Mouse (Mus musculus) kidney, embryonic 15.5 days (tissue): ENCODE measurements around the gene Olfr700. TPM values are rescaled to one million over a fixed set of nuclear protein-coding genes. Genes with fewer than 3 reads are reported as not detected.
"Not testable (repeated sequence)": the region's sequence is repeated elsewhere in the genome, so short reads cannot be mapped to it uniquely, and the experiment has no call there.

Experiments
- ATAC-seq: fragments of 200-750 bp; cut with Nextera tagmentation; replicated peaks from 2 replicates; pipeline ENCODE4 v1.8.0; 2017; ENCODE audit warnings: moderate TSS enrichment; ENCODE audit not compliant: low FRiP score
- H3K27ac ChIP-seq: fragments of 300-500 bp; sonication (generic); 2 replicates; pipeline ENCODE4 v1.5.1; 2015; ENCODE audit warnings: mild to moderate bottlenecking, inconsistent platforms
- H3K27me3 ChIP-seq: fragments of 300-500 bp; sonication (generic); 2 replicates; pipeline ENCODE4 v1.6.1; 2015; ENCODE audit warnings: inconsistent platforms
- H3K36me3 ChIP-seq: fragments of 300-500 bp; sonication (generic); 2 replicates; pipeline ENCODE4 v1.6.1; 2015; ENCODE audit warnings: inconsistent platforms
- H3K4me1 ChIP-seq: fragments of 300-500 bp; sonication (generic); 2 replicates; pipeline ENCODE4 v1.6.1; 2015; ENCODE audit warnings: inconsistent platforms
- H3K4me2 ChIP-seq: fragments of 300-500 bp; sonication (generic); 2 replicates; pipeline ENCODE4 v1.6.1; 2015; ENCODE audit warnings: moderate library complexity, mild to moderate bottlenecking, inconsistent platforms
- H3K4me3 ChIP-seq: fragments of 300-500 bp; sonication (generic); replicated peaks from 2 replicates; pipeline ENCODE4 v1.5.1; 2015; ENCODE audit warnings: mild to moderate bottlenecking, inconsistent platforms
- H3K9ac ChIP-seq: fragments of 300-500 bp; sonication (generic); 2 replicates; pipeline ENCODE4 v1.6.1; 2015; ENCODE audit warnings: mild to moderate bottlenecking, inconsistent platforms
- H3K9me3 ChIP-seq: fragments of 300-500 bp; sonication (generic); replicated peaks from 2 replicates; pipeline ENCODE4 v1.6.1; 2016; ENCODE audit warnings: inconsistent platforms
- WGBS: fragments of 180-500 bp; shearing (Covaris S2); methylation state at CpG from one replicate; pipeline ENCODE4 v1.1.7; 2015; ENCODE audit warnings: mixed read lengths; 5-methylcytosine and 5-hydroxymethylcytosine counted together
- polyA plus RNA-seq: library from polyadenylated mRNA; unstranded; fragments of >200 nt; fragmentation: Nextera tagmentation; extraction: Ambion mirVana; gene quantifications from 2 replicates; pipeline ENCODE4 v1.2.1, GENCODE M21; 2015

Olfr700 gene
- not detected in 2 replicates for polyA plus RNA-seq

DNA sequence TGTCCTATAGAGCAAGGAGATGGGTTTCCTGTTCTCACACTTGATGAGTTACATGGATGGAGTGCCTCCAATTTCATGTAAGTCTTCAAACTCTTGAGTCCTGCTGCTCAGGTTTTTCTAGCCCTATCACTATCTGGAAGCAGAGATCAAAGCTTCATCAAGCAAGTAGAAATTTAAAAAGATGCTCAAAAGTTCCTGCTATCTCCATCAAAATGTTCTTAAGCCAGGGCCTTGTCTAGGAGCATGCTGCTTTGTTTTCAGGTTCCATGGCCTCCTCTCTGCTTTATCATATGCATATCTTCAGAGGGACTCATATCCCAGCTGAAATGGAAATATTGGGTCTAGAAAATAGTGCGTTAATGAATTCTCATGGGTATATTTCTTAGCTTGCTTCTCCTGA is at the start of gene Olfr700:
TSS of gene Olfr700 (minus strand) at position 101 of the 400 bp plus-strand sequence.
- 94% methylated on average over 1 of the region's 1 CpGs for WGBS

DNA sequence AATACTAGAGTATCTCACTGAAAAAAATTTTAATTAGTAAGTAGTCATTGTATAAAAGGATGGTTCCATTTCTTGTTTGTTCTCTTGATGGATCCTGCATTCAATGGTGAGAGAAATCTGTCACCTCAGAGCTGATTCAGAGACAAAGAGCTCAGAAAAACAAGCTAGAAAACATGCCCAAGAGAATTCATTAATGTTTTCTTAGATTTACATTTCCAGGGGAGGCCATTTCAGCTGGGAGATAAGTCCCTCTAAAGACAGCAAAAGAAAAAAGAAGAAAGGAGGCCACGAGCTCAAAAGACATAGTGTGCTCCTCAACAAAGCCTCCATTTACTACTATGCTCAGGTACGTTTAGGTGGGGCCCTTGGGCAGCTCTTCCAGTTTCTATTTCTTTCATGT is 34.4 kb upstream of the Olfr700 start, which contains the start of gene Olfr703:
TSS of gene Olfr703 (plus strand) at position 301 of the 400 bp plus-strand sequence.
- WGBS, result 78% methylated on average over 2 of the region's 2 CpGs
- no peak for ATAC-seq
- no peak within 1 kb of the TSS for H3K9ac ChIP-seq
- no peaks in the 10 kb centered on the region for H3K36me3 ChIP-seq
- H3K4me1 ChIP-seq, result no peaks in the 10 kb centered on the region
- H3K27me3 ChIP-seq, result no peaks in the 10 kb centered on the region
- no peak within 1 kb of the TSS for H3K4me2 ChIP-seq
- H3K4me3 ChIP-seq, result no peak within 1 kb of the TSS
- H3K27ac ChIP-seq, result no peak within 1 kb of the TSS
- no peaks in the 10 kb centered on the region for H3K9me3 ChIP-seq

More for the DNA sequence above, at the start of gene Olfr700:
- Histone ChIP-seq H3K4me2 (no peak within 1 kb of the TSS), H3K4me1 (no peaks in the 10 kb centered on the region), H3K9me3 (no peaks in the 10 kb centered on the region), H3K27me3 (no peaks in the 10 kb centered on the region), H3K9ac (no peak within 1 kb of the TSS), H3K27ac (no peak within 1 kb of the TSS), H3K36me3 (no peaks in the 10 kb centered on the region), H3K4me3 (no peak within 1 kb of the TSS)
- no peak for ATAC-seq

DNA sequence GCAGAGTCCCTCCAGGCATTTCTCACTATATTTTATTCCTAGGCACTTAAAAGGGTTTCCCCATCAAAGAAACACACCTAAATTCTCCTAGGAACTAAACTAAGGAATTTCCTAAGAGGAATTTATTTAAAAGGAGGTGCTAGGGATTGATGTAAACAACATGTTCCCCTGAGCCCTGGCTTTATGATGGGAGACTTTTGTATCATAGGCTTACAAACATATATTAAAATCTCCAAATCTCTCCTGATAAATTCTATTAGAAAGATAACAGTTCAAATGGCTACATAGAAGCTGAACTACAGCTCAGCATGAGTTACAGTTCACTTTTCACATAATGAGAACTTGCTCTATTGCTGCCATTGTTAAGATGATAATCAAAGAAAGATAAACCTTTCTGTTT is 25.2 kb upstream of the Olfr700 start, which contains the start of gene Olfr702:
TSS of gene Olfr702 (minus strand) at position 101 of the 400 bp plus-strand sequence.
- Histone ChIP-seq H3K9me3 (no peaks in the 10 kb centered on the region), H3K4me1 (no peaks in the 10 kb centered on the region), H3K9ac (no peak within 1 kb of the TSS), H3K27me3 (no peaks in the 10 kb centered on the region), H3K4me2 (no peak within 1 kb of the TSS), H3K4me3 (no peak within 1 kb of the TSS), H3K27ac (no peak within 1 kb of the TSS), H3K36me3 (no peaks in the 10 kb centered on the region)
- no peak for ATAC-seq

DNA sequence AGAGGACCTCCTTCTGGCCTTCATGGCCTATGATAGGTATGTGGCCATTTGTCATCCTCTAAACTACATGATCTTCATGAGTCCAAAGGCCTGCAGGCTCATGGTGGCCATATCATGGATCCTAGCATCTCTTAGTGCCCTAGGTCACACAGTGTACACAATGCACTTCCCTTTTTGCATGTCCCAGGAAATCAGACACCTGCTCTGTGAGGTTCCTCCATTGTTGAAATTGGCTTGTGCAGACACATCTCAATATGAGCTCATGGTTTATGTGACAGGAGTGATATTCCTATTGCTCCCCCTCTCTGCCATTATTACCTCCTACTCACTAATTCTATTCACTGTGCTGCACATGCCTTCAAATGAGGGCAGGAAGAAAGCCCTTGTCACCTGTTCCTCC is 9.8 kb upstream of the Olfr700 start:
- ATAC-seq, result no peak
- H3K9ac ChIP-seq, result no peak overlapping the region

DNA sequence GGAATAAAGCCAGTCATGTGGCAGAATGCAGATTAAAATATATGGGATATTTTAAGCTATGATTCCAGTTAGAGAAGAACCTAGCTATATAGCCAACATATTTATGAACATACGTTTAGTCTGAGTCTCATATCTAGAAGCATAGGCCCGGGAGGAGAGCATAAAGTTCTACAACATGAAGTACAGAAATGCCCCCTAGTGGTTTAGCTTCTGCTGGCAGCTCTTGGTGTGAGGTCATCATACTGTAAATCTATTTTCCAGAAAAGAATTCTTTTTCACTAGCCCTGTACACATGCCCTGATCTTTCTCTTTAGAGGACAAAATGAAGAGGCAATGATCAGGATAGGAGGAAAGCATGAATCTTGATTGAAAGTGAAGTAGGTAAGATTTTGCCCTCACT is 7.1 kb upstream of the Olfr700 start:
- Histone ChIP-seq H3K36me3 (no peaks in the 10 kb centered on the region), H3K4me3 (no peak overlapping the region), H3K27ac (no peak overlapping the region), H3K9ac (no peak overlapping the region), H3K4me1 (no peaks in the 10 kb centered on the region), H3K27me3 (no peaks in the 10 kb centered on the region), H3K9me3 (no peaks in the 10 kb centered on the region), H3K4me2 (no peak overlapping the region)
- no peak for ATAC-seq
- 32% methylated on average over 2 of the region's 2 CpGs for WGBS

More for the DNA sequence above, 9.8 kb upstream of the Olfr700 start:
- Histone ChIP-seq H3K27me3 (no peaks in the 10 kb centered on the region), H3K36me3 (no peaks in the 10 kb centered on the region), H3K27ac (no peak overlapping the region), H3K9me3 (no peaks in the 10 kb centered on the region), H3K4me1 (no peaks in the 10 kb centered on the region), H3K4me3 (no peak overlapping the region), H3K4me2 (no peak overlapping the region)

DNA sequence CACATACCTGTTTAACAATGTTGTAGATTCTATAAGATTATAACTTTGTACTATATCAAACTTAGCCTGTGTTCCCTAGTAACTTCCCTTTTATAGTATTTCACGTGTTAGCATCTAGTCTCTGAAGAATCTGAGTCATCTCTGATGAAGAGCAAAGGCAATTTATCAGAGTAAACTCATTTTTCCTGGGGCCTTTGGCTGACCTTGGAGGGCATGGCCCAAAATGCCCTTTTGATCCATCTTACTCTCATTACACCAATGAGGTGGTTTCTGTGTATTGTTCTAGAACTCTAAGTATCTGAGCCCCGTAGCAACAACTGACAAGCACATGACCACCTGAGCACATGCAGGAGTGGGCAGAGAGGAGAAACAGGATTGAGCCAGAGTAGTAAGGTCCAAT is 5.2 kb upstream of the Olfr700 start, which contains the start of gene Olfr701:
TSS of gene Olfr701 (plus strand) at position 301 of the 400 bp plus-strand sequence.
- H3K36me3 ChIP-seq, result no peaks in the 10 kb centered on the region
- H3K27me3 ChIP-seq, result no peaks in the 10 kb centered on the region
- no peak for ATAC-seq
- H3K9ac ChIP-seq, result no peak within 1 kb of the TSS
- no peak within 1 kb of the TSS for H3K4me2 ChIP-seq
- no peaks in the 10 kb centered on the region for H3K9me3 ChIP-seq
- WGBS, result 62% methylated on average over 2 of the region's 2 CpGs
- no peak within 1 kb of the TSS for H3K27ac ChIP-seq
- no peak within 1 kb of the TSS for H3K4me3 ChIP-seq
- no peaks in the 10 kb centered on the region for H3K4me1 ChIP-seq

DNA sequence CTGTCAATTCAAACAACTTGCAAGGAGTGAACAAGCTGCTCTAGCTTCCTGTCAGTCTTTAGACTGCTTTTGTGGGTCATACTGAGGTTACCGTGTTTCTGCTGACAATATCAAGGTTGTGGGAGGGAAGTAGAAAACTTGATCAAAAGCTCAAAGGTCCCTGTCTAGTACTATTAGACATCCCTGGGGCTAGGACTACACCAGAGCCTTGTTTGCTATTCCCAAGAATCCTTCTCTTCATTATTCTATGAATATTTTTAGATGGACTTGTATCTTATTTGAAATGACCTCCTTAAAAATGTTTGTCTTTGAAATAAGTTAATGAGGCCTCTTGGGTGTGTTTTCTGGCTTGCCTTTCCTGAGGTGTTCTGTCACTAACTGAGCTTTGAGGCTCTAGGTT is 15.5 kb downstream of the Olfr700 start, which contains the start of gene Olfr699:
TSS of gene Olfr699 (minus strand) at position 101 of the 400 bp plus-strand sequence.
- WGBS, result 84% methylated on average over 1 of the region's 1 CpGs
- ATAC-seq, result no peak
- H3K36me3 ChIP-seq, result no peaks in the 10 kb centered on the region
- no peak within 1 kb of the TSS for H3K27ac ChIP-seq
- no peaks in the 10 kb centered on the region for H3K4me1 ChIP-seq
- H3K4me3 ChIP-seq, result no peak within 1 kb of the TSS
- H3K4me2 ChIP-seq, result no peak within 1 kb of the TSS
- no peaks in the 10 kb centered on the region for H3K9me3 ChIP-seq
- no peaks in the 10 kb centered on the region for H3K27me3 ChIP-seq
- H3K9ac ChIP-seq, result no peak within 1 kb of the TSS

DNA sequence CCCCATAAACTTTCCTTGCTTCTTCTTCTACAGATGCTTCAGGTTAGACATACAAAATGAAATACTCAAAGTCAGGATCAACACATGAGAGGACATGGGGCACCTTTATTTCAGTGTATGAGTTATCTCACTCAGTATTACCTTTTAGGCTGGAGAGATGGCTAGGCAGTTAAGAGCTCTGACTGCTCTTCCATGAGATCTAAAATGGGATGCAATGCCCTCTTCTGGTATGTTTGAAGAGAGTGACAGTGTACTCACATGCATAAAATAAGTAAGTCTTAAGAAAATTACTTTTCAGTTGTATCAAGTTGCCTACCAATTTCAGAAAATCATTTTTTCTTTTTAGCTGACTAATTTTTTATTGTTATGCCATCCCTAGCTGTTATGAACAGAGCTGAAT is 20.3 kb downstream of the Olfr700 start:
- Histone ChIP-seq H3K4me1 (no peaks in the 10 kb centered on the region), H3K9me3 (no peaks in the 10 kb centered on the region), H3K27ac (no peak overlapping the region), H3K9ac (no peak overlapping the region), H3K36me3 (no peaks in the 10 kb centered on the region), H3K4me3 (no peak overlapping the region), H3K4me2 (no peak overlapping the region), H3K27me3 (no peaks in the 10 kb centered on the region)
- ATAC-seq, result no peak

DNA sequence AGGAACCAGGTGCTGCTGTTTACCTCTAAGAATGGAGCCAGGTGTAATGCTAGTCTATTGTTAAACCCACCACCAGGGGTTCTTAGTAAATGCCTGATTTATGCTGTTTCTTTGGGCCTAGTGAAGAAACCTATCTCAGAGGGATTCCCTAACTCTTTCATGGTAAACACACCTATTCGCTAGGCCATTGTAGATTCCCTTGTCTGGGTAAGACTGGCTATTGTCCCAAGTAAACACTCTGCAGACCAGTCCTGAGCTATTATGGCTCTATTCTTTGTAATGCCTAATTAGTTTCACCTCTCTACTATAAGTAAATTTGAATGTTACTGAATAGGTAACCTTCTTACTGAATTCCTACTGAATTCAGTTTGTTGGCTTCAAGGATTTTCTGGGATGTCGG is 47.6 kb downstream of the Olfr700 start:
- not testable (repeated sequence) for H3K27ac ChIP-seq, H3K27me3 ChIP-seq, H3K9me3 ChIP-seq, H3K9ac ChIP-seq, H3K4me2 ChIP-seq, H3K4me1 ChIP-seq, H3K36me3 ChIP-seq, ATAC-seq, H3K4me3 ChIP-seq
- 97% methylated on average over 2 of the region's 2 CpGs for WGBS

DNA sequence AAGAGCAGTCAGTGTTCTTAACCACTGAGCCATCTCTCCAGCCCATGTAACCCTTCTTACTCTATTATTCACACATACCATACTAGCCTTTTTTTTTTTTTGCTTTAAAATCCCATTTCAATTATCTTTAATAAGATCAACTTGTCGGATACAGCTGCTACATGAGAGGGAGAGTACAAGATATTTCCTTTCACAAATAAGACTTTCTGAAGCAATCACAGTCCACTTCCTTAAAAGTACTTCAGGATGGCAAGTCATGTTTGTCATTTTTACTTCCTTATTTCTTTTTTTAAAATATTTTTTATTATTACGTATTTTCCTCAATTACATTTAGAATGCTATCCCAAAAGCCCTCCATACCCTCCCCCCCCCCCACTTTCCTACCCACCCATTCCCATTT is 49.8 kb downstream of the Olfr700 start:
- Histone ChIP-seq H3K4me2 (no peak overlapping the region), H3K9ac (no peak overlapping the region), H3K27me3 (no peaks in the 10 kb centered on the region), H3K4me3 (no peak overlapping the region), H3K9me3 (no peaks in the 10 kb centered on the region), H3K27ac (no peak overlapping the region), H3K4me1 (no peaks in the 10 kb centered on the region), H3K36me3 (no peaks in the 10 kb centered on the region)
- ATAC-seq, result no peak
- 77% methylated on average over 2 of the region's 2 CpGs for WGBS

Other genes with a start within 250 kb of the Olfr700 start
- gene Olfr693, start 128.2 kb downstream of the Olfr700 start, polyA plus RNA-seq, result not detected in 2 replicates
- not detected in 2 replicates for gene Olfr694, start 117.0 kb downstream of the Olfr700 start, polyA plus RNA-seq
- not detected in 2 replicates for gene Olfr695, start 92.4 kb downstream of the Olfr700 start, polyA plus RNA-seq
- gene Olfr697, start 66.4 kb downstream of the Olfr700 start, polyA plus RNA-seq, result not detected in 2 replicates
- gene Olfr698, start 53.4 kb downstream of the Olfr700 start, polyA plus RNA-seq, result not detected in 2 replicates
- not detected in 2 replicates for gene Olfr699, start 15.6 kb downstream of the Olfr700 start, polyA plus RNA-seq
- gene Olfr701, start 5.3 kb upstream of the Olfr700 start, polyA plus RNA-seq, result not detected in 2 replicates
- gene Olfr702, start 25.1 kb upstream of the Olfr700 start, polyA plus RNA-seq, result not detected in 2 replicates
- gene Olfr703, start 34.5 kb upstream of the Olfr700 start, polyA plus RNA-seq, result not detected in 2 replicates
- gene Olfr704, start 54.4 kb upstream of the Olfr700 start, polyA plus RNA-seq, result not detected in 2 replicates
- gene Olfr705, start 68.1 kb upstream of the Olfr700 start, polyA plus RNA-seq, result not detected in 2 replicates
- not detected in 2 replicates for gene Olfr706, start 79.3 kb upstream of the Olfr700 start, polyA plus RNA-seq
- gene Olfr707, start 92.4 kb upstream of the Olfr700 start, polyA plus RNA-seq, result not detected in 2 replicates
- gene Olfr1532-ps1, start 99.2 kb upstream of the Olfr700 start, polyA plus RNA-seq, result not detected in 2 replicates
- gene Olfr709-ps1, start 123.4 kb upstream of the Olfr700 start, polyA plus RNA-seq, result not detected in 2 replicates
- gene Olfr710, start 139.5 kb upstream of the Olfr700 start, polyA plus RNA-seq, result not detected in 2 replicates
- gene Olfr6, start 155.1 kb upstream of the Olfr700 start, polyA plus RNA-seq, result not detected in 2 replicates
- not detected in 2 replicates for gene Olfr711, start 166.6 kb upstream of the Olfr700 start, polyA plus RNA-seq
- gene Olfr2, start 197.2 kb upstream of the Olfr700 start, polyA plus RNA-seq, result not detected in 2 replicates
- gene Olfr713, start 222.3 kb upstream of the Olfr700 start, polyA plus RNA-seq, result not detected in 2 replicates